Mouse (Mus musculus) Patski (cell line): ENCODE measurements around the gene Olfr365. TPM values are rescaled to one million over a fixed set of nuclear protein-coding genes. Genes with fewer than 3 reads are reported as not detected.

Experiments
- ATAC-seq: fragments of 100-300 bp; one replicate; pipeline ENCODE4 v1.8.0; 2021
- CTCF ChIA-PET: fragments of 350-600 bp; sonication (Branson Sonifier 250); formaldehyde crosslinking; loops from one replicate; lab custom pipeline; 2022; ENCODE audit warnings: inconsistent platforms; lab: Charles Lee
- POLR2A ChIA-PET: fragments of 350-600 bp; sonication (Branson Sonifier 250); formaldehyde crosslinking; loops from one replicate; lab custom pipeline; 2022; ENCODE audit warnings: antibody characterized with exemption, inconsistent platforms; lab: Charles Lee
- DNase-seq: peaks from one replicate; pipeline ENCODE4 v3.0.0-alpha.2; 2011; ENCODE audit warnings: low read depth, low spot score
- H3K27me3 ChIP-seq: fragments of 371-371 bp; one replicate; pipeline ENCODE4 v1.5.1; 2021
- CTCF ChIP-seq: fragments of 100-300 bp; IDR thresholded peaks from one replicate; pipeline ENCODE4 v1.5.1; 2021
- in situ Hi-C: fragments of 300-500 bp; cut with MboI; formaldehyde crosslinking; loops from 3 replicates; pipeline ENCODE4 v1.11.1; 2018; ENCODE audit warnings: low pct_unique_long_range_greater_than_20kb, mixed read lengths
- polyA plus RNA-seq: library from polyadenylated mRNA; unstranded; gene quantifications from one replicate; pipeline ENCODE4 v1.2.3, GENCODE M21; 2021

Gene Olfr365
- polyA plus RNA-seq, result not detected

DNA sequence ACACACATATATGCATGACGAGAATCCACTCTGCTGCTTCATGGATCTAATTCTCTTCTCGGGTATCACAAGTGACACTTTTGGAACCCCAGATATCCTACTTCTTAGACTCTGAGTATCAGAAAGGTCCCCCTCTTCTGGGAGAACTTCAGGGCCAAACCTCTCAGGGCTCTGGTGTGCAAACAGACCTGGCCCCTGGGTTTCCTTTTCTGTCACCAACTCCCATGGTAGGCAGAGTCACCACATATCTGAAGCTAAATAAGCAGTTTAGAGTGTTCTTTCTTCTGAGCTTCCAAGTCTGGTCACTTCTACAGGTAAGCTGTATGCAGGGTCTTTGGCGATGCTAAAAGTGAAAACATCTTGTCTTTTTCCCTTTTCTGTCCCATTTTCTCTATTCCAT lies at the start of gene Olfr365:
Olfr365 (plus strand) TSS at position 301 of the 400 bp plus-strand sequence.
- ChIA-PET CTCF (no interaction called here), POLR2A (no interaction called here)
- ATAC-seq (no peak), DNase-seq (no peak)
- H3K27me3 ChIP-seq, result peaks cover 4% of the 10 kb centered on the region
- TF ChIP-seq CTCF, result no peak
- in situ Hi-C loops, result no loop called here

DNA sequence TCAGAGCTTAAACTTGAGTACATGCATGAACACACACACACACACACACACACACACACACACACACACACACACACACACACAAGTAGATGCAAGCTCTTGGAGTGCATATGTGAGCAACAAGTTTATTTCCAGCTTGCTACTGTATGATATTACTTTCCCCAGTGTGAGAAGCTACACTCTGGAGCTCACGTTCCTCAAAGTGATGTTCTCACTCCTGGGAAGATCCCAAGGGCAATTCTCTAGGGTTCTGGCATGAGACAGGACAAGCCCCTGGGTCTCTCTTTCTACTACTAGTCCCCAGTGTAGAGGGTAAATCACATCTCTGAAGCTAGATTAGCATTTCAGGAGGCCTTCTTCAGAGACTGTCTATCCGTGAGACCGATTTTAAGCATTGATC lies 49.0 kb upstream of the Olfr365 start, which contains the start of gene Olfr364-ps1:
Olfr364-ps1 (plus strand) TSS at position 301 of the 400 bp plus-strand sequence.
- POLR2A ChIA-PET, result no interaction called here
- CTCF ChIA-PET, result no interaction called here

DNA sequence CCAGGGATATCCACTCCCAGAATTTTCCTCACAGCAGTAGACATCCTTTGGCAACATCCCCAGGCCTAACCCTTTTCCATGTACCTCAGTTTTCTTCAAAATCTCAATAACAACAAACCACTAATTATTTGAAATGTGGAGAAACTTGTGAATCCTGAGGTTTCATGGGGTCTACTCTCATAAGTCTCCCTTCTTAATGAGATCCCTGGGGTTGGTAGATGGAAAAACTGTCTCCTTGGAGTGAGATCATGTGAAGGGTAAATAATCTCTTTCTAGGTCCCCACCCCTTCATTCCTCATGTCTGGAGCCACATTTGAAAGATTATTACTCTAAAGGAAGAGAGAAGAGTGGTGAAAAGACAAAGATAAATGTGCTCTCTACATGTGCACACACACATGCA lies 23.3 kb downstream of the Olfr365 start, which contains the start of gene Olfr366:
Olfr366 (plus strand) TSS at position 301 of the 400 bp plus-strand sequence.
- CTCF ChIA-PET, result no interaction called here
- H3K27me3 ChIP-seq, result no peaks in the 10 kb centered on the region
- TF ChIP-seq CTCF, result no peak
- POLR2A ChIA-PET, result no interaction called here
- DNase-seq, result no peak
- no peak for ATAC-seq
- in situ Hi-C loops, result no loop called here

More for the DNA sequence above, 49.0 kb upstream of the Olfr365 start, which contains the start of gene Olfr364-ps1:
- in situ Hi-C loops, result no loop called here
- no peaks in the 10 kb centered on the region for H3K27me3 ChIP-seq
- ATAC-seq, result no peak
- no peak for DNase-seq
- no peak for TF ChIP-seq CTCF

Other genes starting within 250 kb of the Olfr365 start
- gene Olfr357, start 194.4 kb upstream of the Olfr365 start, polyA plus RNA-seq, result not detected
- not detected for gene Olfr358, start 178.9 kb upstream of the Olfr365 start, polyA plus RNA-seq
- gene Olfr360, start 122.5 kb upstream of the Olfr365 start, polyA plus RNA-seq, result not detected
- not detected for gene Olfr361, start 98.9 kb upstream of the Olfr365 start, polyA plus RNA-seq
- gene Olfr362, start 70.3 kb upstream of the Olfr365 start, polyA plus RNA-seq, result not detected
- not detected for gene Olfr364-ps1, start 48.9 kb upstream of the Olfr365 start, polyA plus RNA-seq
- not detected for gene Olfr366, start 23.4 kb downstream of the Olfr365 start, polyA plus RNA-seq
- not detected for gene Olfr368, start 138.3 kb downstream of the Olfr365 start, polyA plus RNA-seq
- gene Pdcl, start 171.1 kb downstream of the Olfr365 start, polyA plus RNA-seq, result 40.6 TPM
- 24.0 TPM for gene Rc3h2, start 234.7 kb downstream of the Olfr365 start, polyA plus RNA-seq